Mouse (Mus musculus) embryo, embryonic 11 days (tissue): ENCODE results near the gene Lamc2.
"Not testable (repeated sequence)": the region's sequence is repeated elsewhere in the genome, so short reads cannot be mapped to it uniquely, and the experiment has no call there.

Source experiments
- DNase-seq: peaks from one replicate; pipeline ENCODE4 v3.0.0-alpha.2; 2015

Gene Lamc2

DNA sequence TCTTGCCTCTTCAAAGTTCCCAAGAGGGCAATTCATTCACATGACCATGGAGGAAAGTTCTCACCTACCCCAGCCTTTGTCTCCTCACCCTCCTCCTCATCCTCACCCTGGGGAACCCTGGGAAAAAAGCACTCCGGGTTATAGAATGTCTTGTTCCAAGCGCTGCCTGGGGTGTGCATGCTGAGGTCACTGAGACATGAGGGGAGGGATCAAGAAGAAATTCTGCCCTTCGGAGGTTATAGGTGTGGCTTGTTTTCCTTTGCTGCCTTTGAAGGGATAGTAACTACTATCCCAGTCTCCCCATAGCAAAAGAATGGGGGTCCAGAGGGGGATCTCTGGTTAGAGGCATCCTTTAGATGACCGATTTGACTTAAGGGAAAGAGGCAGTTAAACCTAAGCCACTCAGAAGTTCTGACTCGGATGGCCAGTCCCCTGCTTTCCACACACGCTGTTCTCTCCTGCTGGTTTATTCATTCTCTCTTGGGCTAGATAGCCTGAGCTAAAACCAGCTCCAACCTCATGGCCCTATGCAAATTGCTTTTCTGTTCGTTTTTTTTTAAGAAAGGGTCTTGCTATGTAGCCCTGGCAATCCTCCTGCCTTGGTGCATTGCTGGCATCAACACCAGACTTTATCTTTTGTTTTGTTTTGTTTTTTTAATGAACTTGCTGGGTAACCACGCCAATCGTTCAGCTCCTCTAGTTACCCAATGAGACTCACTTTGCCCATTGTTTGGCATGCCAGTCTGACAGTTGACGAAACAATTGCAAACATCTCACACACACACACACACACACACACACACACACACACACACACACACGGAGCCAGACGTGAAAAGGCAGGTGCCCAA lies 91.8 kb downstream of the Lamc2 start:
- DNase-seq: no peak

DNA sequence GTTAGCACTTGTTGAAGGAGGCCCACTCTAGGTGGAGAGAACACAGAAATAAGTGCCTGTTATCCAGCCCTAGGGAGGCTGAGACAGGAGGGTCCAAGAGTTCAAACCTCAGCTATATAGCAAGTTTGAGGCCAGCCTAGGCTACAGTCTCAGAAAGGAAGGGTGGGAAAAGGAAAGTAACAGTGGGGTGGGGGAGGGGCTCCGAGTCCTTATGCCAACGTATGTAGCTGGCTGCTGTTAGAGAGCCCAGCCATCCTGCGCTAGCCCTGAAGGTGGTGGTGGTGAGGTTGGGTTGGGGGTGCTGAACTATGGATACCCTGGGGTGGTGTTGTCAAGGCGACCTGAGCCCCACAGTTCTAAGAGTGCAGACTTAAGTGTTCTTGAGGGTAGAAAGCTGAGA lies 92.7 kb downstream of the Lamc2 start:
- DNase-seq: no peak

DNA sequence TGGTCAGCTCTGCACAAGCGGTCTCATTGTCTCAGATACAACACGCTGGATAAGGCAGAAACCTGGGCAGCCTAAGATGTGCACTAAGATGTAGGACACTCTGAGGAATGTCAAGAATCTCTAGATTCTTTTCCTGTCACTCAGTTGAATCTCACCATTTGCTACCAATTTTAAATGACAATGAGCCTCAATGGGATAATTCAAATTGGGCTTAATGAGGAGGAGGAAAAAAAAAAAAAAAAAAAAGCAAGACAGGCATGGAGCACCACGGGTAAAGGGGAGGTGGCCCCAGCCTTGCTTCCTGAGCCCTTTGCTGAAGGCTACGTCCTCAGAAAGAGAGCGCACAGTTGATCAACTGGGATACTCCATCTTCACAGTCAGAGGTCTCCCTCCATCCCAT lies 93.1 kb downstream of the Lamc2 start:
- DNase-seq: no peak

DNA sequence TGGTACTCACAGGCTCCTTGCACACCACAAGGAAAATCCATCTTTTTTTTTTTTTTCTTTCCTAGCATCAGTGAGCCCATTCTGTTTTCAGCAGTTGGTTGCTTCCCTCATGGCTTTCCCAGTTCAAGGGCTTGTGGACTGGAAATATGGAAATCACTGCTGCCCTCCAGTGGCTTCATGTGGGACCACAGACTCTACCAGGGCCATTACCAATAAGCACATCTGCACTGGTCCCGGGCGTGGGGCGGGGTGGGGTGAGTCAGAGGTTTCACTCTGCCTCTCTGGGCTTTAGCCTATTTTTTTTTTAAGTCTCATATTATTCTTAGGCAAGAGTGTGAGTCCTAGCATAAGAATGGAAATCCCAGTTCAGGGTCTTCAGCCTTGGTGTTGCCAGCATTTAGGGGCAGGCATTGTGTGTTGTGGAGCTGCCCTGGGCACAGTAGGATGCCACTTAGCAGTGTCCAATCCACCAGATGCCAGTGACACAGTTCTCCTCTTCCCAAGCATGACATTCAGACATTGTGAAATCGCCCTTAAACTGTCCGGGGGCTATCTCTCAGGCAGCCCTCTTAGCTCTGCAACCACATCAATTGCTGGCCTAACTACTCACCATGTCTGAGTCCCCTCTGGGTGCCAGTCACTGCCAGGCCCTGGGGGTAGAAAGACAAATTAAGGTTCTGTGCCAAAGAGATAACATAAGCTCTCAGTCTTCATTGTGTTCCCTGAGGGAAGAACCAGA lies 93.8 kb downstream of the Lamc2 start:
- DNase-seq: peak; percentile 81

DNA sequence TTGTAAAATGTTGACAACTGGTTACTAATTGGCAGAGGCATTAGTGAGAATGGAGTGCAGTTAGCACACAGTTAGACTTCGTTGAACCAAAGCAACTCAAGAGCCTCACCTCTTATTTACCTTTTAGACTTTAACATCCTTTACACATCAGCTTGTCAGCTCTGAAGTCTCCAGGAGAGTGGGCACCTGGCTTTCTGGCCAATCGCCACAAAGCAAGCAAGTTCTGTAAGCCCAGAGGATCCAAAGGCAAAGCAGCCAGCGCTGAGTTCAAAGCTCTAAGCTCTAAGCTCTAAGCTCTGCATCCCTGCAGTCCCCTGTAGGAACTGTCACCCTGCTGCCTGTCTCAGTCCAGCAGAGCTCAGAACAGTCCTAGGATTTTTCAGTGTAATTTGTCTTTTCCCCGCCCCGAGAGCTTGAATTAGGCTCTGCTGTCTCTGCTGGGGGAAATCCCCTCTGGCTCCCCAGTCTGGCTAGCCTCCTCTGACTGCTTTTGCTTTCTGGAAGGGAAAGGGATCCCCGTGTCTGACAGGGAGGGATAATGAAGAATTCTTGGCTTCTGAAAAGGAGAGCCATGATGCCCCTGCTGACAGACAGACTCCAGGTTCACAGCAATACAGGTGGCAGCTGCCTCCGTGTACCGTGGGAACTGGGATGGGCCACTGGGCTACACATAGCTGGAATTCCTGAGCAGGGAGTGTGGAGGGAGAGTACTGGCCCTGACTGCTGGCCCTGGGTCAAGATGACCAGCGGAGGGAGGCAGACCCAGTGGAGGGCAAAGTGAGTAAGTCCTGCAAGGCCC lies 94.6 kb downstream of the Lamc2 start:
- DNase-seq: no peak

DNA sequence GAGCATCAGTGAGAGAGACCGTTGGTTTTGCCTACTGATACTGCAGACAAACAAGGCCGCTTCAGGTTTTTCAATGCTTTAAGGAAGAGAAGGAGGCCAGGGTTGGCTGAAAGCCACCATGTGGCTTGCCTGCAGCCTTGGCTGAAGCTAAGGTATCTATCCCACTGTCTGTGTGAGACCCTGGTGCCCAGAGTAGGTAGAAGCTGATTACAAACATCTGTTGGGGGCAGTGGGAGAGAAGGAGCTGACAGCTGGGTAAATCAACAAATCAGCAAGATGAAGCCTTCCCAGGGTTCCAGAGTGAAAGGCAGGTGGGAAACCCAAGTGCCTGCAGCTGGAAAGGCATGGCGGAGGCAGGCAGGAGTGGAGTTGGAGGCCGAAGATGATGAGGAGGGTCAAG lies 95.4 kb downstream of the Lamc2 start:
- DNase-seq: peak; percentile 43

DNA sequence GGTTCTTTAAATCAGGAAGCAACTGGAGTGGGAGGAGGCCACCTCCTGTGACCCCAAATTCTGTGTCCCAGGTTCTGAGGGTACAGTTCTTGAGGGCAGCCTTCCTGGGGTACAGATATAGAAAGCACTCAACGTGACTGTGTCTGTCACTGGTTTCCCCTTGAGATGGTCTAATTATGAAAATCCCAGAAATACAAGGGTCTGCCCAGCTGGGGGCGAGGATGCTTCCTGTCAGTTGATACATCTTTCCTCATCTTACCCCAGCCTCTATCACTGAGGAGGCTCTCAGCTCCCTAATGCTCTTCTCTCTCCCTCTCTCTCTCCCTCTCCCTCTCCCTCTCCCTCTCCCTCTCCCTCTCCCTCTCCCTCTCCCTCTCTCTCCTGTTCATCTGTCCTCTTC lies 96.2 kb downstream of the Lamc2 start:
- no peak for DNase-seq

DNA sequence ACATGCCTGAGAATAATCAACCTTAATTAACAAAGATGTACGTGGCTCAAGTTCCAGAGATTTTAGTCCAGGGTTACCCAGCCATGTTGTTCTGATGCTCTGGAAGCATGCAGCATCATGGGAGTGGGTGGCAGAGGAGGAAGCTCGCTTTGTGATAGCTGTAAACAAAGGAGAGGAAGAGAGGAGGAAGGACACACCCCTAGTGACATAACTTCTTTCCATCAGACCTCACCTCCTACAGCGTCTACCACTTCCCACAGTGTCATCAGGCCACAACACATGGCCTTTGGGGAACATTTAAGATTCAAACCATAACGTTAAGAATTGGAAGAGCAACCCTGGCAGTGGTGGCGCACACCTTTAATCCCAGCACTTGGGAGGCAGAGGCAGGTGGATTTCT lies 98.5 kb downstream of the Lamc2 start:
- DNase-seq: no peak

DNA sequence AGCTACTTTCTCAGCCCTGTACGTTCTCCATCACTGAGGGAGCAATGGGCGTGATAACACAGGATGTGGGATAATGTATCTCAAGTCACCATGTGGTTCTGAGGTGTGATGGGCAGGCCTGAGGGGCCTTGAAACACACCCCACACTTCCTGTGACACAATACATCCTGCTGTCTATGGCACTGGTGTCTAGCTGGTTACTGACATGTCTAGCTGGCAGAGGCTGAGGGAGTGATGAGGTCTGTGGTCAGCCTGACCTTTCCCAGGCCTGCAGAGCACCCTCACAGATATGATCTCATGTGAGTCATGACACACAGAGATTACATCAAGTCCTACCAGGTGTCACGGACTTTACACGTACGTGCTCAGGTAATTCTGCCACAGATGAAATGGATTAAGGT lies 101.0 kb downstream of the Lamc2 start:
- no peak for DNase-seq

DNA sequence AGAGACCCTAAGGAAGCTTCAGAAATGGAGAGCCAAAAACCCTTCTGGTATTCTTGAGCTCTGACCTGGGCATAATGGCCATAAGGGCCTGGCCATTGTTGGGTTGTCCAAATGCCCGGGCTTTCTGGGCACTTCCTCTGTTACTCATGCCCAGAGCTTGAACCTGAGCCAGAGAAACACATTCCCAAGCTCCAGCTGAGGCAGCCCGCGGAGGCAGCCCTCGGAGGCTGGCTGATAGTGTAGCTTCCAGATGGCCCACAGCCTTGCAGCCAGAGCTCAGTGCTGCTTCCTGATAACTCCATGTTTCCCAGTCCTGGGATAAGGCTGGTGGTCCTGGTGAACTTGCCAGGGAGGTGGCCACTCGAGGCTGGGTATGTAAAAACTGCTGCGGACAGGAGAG lies 102.1 kb downstream of the Lamc2 start:
- no peak for DNase-seq

DNA sequence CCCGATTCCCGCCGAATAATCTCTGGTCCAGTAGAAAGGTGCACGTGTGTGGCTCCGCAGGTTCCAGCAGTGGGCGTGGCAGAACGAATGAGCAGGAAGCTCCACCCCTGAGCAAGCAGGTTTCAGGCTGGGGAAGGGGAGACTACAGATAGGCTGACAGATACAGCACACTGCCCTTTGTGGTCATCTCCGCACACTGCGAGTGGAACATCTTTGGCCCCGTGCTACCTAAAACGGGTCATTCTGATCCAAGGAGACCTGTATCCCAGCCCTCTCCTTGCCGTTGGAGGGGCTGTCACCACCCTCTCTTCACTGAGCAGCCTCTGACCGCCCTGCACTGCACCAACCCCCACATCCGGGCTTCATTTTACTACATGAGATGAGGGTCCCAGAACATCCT lies 103.0 kb downstream of the Lamc2 start:
- not testable (repeated sequence) for DNase-seq

DNA sequence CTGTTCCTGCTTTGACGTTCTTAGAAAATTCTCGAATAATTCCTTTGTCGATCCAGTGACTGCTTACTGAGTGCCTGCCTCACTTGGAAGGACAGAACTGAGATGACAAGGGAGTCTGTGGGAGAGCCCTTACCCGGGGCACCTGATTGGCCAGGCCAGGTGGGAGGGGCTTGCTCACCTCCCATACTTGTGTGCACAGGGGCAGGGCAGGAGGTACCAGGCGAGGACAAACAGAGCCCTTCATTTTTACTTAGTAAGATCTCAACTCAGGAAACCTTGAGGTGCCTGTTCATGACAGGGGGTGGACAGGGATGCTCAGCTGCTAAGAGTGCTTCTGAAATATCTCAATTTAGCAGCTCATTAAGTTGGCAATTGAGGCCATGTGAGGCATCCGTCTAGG lies 110.3 kb downstream of the Lamc2 start:
- DNase-seq: no peak

DNA sequence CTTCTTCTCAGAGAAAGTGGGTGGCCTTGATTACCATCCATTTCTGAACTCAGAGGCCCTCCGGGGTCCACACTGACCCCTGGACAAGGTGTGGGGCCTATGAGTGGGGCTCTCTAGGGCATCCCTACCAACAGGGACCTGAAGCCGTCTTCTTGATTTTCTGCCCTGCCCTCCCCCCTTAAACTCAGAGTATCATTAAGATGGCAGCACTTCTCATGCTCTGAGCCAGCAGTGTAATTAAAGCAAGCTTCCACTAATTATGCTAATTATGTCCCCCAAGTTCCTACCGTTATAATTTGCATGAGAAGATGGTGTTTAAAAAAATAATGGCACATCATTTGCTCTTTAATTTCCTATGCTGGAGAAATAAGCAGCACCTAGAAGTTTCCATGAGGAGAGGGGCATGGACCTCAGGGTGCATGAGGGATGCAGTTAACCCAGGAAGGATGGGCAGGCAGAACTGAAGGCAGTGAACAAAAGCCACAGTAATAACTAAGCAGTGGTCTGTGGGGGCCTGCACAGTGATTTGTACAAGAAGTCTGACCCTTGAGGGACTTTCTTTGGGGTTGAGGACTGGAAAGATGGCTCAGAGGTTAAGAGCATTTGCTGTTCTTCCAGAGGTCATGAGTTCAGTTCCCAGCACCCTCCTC lies 111.0 kb downstream of the Lamc2 start:
- no peak for DNase-seq

DNA sequence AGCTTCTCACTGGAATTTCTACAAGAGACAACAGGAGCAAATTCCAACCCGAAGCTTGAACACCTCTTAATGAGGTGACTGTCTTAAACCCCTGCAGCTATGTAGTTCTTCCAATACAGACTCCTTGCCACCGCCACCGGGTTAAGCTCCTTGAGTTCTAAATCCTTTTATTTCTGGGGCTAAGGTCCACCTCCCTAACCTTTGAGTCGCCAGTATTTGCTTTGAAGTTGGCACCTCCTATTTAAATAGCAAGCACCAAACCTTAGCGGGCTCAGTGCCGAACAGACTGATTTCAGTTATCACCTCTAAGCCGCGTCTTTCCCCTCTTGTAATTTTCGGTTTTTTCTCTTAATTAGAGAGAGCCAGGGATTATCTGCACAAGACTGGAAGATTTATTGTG lies 112.8 kb downstream of the Lamc2 start:
- no peak for DNase-seq
